Mouse (Mus musculus) left cerebral cortex, adult 11 months (tissue): ENCODE measurements around the gene Jak3.

Source experiments
- DNase-seq: peaks from one replicate; pipeline ENCODE4 v3.0.0; 2022; ENCODE audit warnings: low spot score

Jak3 gene

GRCm38 (mm10) chr8:71665331-71666130, 10.6 kb upstream of the Jak3 start:
- no peak for DNase-seq

- no peak for DNase-seq
Measured at GRCm38 (mm10) chr8:71666855-71667254, 9.2 kb upstream of the Jak3 start.

- no peak for DNase-seq
Measured at GRCm38 (mm10) chr8:71667256-71667655, 8.8 kb upstream of the Jak3 start.

DNA sequence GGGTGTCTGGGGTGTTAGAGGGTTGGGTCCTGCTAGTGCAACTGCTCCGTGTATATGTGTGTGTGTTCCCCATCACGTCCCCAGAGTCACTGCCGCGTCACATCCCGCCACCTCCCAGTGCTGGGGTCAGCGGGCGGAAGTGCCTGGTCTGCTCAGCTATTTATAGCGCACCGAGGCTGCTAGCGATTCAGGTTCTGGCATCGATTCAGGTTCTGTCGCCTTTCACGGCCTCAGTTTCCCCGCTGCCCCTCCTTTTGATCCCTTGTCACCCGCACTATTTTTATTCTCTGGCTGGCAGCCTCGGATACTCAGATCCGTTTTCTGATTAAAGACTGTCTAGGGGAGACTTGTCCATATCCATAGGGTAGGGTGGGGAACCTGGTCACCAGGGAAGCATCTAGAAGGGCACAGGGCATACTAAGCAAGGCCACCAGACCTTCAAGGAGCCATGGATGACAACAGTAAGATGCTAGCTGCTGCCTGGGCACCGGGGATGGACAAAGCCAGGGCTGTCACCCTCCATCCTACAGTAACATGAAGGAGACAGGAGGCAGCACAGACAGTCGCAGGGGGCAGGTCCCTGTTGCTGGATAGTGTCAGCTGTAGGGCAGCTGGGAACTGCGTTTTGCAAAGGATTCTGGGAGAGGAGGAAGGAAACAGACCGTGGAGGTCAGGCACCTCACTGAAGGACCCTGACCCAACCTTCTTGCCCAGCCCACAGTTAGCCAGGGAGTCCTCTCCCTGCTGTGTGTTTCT, 7.7 kb upstream of the Jak3 start:
- DNase-seq = no peak

DNA sequence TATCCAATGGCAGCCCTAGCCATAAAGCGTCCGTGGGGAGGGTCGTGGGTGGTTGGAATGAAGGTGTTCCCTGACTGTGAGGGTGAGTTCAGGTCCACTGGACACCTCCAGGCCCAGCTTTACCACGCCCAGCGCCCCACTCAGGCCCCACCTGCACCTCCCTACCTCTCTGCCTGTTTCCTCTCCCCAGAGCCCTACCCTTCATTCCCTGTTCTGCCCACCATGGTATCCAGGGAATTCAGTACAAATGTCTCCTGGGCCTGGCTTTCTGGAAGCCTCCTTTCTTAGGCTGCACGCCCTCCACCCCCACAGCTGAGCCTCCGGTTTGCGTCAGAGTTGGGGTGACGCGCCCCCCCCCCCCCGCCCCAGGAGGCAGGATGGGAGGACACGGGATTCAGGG, 5.9 kb upstream of the Jak3 start:
- DNase-seq = no peak

DNA sequence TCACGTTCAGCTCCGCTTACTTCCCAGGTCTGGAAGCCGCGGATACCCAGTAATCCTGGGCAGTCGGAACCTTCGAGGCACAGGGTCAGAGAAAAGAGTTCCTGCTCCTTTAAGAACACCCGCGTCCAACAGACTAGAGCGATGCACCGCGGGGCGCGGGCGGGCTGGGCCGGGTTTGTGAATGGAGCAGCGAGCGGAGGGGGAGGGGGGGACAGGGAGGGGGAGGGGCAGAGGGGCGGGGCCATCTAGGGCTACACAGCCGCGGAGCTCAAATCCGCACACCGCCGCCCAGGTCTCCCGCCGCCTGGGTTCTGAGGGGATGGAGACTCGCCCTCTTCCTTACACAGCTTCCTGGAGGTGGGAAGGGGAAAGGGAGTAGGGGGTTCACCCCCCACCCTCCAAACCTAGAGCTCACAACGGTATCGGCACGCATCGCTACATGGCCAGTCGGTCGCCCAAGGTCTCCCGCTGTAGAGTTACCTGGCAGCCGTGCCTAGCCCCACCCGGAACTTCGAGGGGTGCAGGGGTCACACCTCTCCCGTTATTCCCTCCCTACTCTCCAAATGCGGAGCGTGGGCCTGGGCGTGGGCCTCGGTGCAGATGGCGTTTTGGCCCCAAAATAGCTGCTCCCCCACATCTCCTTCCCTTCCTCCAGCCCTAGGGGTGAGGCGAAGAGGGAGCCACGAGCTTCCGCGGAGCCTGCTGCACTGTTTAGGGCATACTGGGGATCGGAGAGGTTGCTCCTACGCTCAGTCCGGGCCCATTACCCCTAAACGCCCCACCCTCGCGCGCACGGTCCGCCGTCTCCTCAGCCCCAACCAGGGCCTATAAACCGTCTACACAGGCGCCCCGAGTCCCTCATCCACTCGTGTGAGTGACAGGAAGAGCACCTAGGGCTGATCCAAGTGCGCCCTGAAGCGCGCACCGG, 5.2 kb upstream of the Jak3 start:
- DNase-seq = no peak

DNA sequence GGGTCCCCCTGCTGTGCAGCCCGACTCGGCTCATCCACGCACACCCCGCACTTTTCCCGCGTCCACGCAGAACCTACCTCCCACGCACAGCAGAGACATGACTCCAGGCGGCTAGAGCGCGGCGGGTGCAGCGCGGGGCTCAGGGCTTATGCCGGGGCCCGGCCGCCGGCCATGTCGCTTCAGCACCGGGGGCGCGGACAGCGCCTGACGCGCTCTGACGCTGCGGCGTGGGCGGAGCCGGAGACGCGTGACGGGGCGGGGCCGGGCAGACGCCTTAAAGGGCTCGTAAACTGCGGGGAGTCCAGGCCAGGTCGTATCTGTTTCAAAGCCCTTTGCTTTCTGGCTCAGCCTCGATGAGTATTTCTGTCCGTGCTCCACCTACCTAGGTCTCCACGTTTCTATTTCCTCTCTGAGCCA, 4.5 kb upstream of the Jak3 start, which contains the start of gene Unc13a:
Gene Unc13a (minus strand): TSS at position 209 of the 417 bp plus-strand sequence.
- DNase-seq = peak; percentile 87

DNA sequence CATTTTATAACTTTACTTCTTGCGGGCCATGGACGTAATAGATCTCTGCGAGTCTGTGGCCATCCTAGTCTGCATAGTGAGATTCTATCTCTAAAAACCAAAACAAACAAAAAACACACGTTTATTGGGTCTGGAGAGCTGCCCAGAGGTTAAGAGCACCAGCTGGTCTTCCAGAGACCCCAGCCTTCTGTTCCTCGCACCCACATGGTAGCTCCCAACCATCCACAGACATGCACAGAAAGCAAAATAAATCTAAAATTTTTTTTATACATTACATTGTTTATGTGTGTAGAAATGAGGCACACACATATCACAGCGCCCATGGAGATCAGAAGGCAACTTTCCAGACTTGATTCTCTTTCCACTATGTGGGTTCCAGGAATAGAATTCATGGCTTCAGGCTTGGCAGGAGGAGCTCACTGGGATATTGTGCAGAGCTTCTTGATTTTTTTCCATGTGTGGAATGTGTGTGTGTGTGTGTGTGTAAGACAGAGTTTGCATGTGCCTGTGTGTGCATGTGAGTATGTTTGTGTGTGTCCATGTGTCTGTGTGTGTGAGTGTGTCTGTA, 3.8 kb upstream of the Jak3 start:
- DNase-seq = no peak

DNA sequence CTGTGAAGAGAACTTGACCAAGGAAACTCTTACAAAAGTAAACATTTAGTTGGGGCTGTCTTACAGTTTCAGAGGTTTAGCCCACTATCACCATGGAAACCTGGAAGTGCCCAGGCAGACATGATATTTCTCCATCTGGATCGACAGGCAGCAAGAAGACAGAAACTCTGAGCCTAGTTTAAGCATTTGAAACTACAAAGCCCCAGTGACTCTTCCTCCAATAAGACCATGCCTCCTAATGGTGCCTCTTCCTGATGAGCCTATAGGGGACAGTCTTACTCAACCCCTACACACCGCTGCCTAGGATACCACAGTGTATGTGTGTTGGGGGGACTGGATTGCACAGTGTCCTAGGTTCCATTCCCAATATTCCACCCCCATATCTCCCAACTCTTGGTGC, 2.0 kb upstream of the Jak3 start:
- DNase-seq = no peak

GRCm38 (mm10) chr8:71675456-71676019, 558 bp upstream of the Jak3 start:
- DNase-seq = no peak

DNA sequence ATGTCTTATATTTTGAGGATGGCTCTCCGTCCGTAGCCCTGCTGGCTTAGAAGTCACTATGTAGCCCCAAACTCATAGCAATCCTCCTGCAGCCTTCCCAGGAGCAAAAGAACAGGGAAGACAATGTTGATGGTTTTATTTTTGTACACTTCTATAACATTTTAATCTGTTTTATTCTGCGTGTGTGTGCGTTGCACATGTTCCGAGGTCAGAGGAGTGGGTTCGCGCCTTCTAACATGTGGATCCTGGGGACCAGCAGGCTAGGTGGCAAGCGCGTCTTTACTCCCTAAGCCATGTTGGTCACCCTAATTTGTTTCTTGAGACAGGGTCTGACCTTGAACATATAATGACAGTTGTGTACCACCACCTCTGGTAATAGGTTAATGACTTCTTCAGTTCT, 707 bp downstream of the Jak3 start:
- DNase-seq = no peak

- DNase-seq = no peak
Measured at GRCm38 (mm10) chr8:71677555-71677954, 1.5 kb downstream of the Jak3 start.

DNA sequence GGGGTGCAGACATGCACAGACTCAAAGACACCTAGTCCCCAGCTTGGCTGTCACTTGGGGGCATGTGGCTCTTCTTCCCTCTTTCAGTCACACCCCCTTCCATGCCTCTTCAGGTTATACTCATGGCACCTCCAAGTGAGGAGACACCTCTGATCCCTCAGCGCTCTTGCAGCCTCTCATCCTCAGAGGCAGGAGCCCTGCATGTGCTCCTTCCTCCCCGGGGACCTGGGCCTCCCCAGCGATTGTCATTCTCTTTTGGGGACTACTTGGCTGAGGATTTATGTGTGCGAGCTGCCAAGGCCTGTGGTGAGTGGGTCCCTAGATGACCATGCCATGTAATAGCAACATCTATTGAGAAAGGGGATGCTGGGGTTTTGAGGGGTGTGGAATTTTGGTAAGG, 2.1 kb downstream of the Jak3 start:
- DNase-seq = no peak

GRCm38 (mm10) chr8:71679116-71679515, 3.0 kb downstream of the Jak3 start:
- DNase-seq = no peak

- DNase-seq = no peak
Measured at GRCm38 (mm10) chr8:71679550-71680168, 3.6 kb downstream of the Jak3 start.

GRCm38 (mm10) chr8:71680471-71680870, 4.4 kb downstream of the Jak3 start:
- no peak for DNase-seq

GRCm38 (mm10) chr8:71681369-71681915, 5.3 kb downstream of the Jak3 start:
- no peak for DNase-seq

DNA sequence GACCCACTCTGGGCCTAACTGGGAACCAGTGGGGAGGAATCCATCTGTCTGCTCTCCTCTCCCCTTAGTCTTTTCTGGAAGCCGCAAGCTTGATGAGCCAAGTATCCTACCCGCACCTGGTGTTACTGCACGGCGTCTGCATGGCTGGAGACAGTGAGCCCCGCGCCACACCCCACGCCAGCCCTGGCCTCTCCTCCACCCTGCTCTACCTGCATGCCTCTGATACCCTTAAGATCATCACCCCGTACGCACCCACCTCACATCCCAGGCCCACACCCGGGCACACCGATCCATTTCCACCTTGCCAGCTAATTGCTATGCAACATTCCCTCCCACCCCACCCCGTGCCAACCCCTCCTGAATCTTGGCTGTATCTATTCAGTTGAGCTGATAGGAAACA, 6.7 kb downstream of the Jak3 start:
- no peak for DNase-seq

GRCm38 (mm10) chr8:71684701-71685100, 8.6 kb downstream of the Jak3 start:
- DNase-seq = no peak

- DNase-seq = no peak
Measured at GRCm38 (mm10) chr8:71685573-71685972, 9.5 kb downstream of the Jak3 start.
